Mouse (Mus musculus): ENCODE results near the gene Slc5a3.

GRCm38 (mm10) chr16:92091876-92092275, 33.8 kb downstream of the Slc5a3 start:
- TF ChIP-seq POLR2A (IDR thresholded peaks at IDR 0.05; ENCODE audit: low read depth, low read length) (no peak), CTCF (conservative IDR thresholded peaks at IDR 0.05 in 1 of 2, IDR thresholded peaks at IDR 0.05 in 1 of 2; ENCODE audit: low read depth in 2 of 2, low read length in 2 of 2) (no peak), BHLHE40 (IDR thresholded peaks at IDR 0.05; ENCODE audit: low read depth, low read length) (no peak), ELF1 (IDR thresholded peaks at IDR 0.05; ENCODE audit: low read depth, low read length) (no peak), POLR2AphosphoS2 (IDR thresholded peaks at IDR 0.05; ENCODE audit: low read depth, low read length) (no peak), E2F4 (IDR thresholded peaks at IDR 0.05; ENCODE audit: insufficient replicate concordance, low read depth, low read length) (no peak)

Measured in CH12.LX (cell line).